Mouse (Mus musculus) frontal cortex, postnatal 10 days (tissue): ENCODE data around the gene Chst11.

ENCODE experiments used
- DNase-seq, 2 experiments: peaks; one replicate each; pipeline ENCODE4 v3.0.0; 2022; ENCODE audit warnings: low spot score in 2 of 2, mixed read lengths in 1 of 2

Gene Chst11

DNA sequence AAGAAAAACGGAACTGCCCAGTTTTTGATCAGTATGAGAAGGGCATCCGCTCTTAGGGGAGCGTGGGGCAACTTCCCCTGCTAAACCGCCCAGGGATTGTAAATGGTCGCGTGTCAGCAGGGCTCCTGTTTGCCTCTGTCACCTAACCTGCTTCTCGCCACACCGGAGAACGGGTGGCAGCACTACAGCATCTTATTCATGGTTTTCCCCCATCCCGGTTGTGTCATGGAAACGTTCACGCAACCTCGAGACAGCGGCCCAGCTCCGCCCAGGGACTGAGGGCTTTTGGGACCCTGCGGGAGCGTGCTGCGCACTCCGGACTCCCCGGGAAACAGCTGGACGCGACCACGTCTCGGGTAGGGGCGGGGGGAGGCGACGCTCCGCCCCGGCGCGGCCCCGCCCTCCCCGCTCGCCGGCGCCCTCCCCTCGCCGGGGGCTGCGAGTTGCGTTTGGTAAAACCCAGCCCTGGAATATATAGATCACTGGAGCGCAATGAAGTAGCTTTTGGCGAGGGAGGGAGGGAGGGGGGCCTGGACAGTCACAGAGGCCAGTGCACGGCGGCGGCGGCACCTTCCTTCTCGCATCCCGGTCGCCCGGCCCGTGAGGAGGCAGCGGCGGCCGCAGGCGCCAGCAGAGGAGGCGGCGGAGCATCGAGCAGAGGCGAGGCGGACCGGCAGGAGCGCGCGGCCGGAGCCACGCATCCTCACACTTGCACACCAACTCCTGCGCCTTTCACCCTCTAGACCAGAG, at the start of gene Chst11:
Chst11 (plus strand) TSS at position 549 of the 750 bp plus-strand sequence.
- DNase-seq = peak; percentile 64 to 82

DNA sequence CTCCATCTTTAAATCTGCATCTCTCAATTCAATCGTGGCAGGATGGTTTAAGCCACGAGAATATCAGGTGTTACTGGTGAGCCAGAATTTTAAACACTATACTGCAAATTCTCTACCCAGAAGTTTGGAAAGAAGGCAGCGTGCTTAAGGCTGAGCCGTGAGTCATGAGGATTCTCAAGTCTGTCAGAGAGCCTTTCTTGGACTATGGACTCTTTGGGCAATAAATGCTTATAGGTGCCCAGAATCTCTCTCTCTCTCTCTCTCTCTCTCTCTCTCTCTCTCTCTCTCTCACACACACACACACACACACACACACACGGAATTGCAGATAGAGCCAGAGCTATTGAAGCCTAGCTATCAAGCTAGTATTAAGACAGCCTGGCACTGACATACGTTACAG, 49.5 kb upstream of the Chst11 start:
- no peak for DNase-seq

DNA sequence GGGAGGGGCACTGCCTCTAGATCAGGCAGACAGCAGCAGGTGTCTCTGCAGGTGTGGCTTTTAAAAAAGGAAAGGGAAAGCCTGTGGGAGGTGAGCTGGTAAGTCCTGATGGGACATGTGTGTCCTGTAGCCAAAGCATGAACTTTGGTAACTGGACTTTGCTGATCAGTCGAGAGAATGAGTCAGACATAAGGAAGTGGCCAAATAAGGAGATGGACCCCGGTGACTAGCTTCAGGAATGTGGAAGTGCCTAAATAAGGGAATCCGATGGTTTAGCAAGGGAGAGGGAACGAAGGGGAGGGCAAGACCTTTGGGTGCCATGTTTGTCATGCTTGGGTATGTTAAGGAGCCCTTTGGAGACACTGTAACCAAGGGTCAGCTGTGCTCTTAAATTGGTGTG, 31.9 kb upstream of the Chst11 start:
- DNase-seq = no peak

DNA sequence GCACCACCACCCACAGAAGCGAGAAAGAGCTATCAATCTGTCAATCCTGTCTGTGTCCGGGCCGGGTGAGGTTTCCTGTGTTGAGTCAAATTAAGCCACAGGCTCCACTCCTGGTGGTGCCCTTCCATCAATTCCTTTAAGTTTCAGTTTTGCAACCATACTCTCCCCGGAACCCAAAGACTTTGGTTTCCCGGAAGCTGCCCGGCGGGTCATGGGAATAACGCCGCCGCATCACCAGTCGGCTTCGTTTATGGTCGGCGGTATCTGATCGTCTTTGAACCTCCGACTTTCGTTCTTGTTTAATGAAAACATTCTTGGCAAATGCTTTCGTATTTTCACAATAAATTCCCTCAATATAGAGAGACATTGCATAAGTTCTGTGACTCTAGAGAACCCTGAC, 30.2 kb upstream of the Chst11 start:
- no peak for DNase-seq

DNA sequence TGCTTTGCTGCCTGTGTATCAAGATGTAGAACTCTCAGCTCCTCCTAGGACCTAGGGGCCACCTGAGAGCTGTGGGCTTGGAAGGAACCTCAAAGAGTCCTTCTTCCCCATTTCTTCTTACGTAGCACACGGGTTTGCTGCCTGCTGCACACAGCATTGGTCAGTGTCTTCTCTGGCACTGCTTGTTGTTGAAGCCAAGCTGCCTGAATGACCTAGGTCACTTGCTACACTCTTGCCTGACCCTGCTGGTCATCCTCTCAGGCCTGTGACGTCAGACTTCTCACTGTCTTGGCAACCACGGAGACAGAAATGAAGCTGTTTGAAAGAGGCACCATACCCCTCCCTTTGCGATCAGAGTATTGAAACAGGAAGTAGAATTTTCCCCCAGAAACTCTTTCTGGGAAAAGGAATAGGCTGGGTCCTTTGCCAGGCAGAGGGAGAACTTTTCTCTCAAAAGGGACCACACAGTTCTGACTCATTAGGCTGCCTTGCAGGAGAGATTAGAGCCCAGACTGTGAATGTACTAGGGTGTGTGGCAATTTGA, 27.0 kb upstream of the Chst11 start:
- no peak for DNase-seq

DNA sequence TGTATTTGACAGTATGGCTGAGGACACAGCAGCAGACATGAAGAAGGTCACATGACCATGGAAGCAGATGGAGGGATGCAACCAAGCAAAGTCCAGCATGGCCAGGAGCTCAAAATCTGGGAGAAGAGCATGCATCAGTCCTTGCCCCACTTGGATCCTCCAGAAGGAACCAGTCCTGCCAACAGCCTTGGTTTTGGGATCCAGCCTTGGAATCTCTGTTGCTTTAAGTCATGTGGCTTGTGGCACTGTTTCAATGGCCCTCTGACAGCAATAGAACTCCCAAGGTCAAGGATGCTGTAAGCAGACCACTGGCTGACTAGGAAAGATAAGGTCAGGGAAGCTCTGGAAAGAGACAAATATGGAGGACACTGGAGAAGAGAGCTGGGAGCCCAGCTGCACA, 26.0 kb upstream of the Chst11 start:
- DNase-seq = no peak

DNA sequence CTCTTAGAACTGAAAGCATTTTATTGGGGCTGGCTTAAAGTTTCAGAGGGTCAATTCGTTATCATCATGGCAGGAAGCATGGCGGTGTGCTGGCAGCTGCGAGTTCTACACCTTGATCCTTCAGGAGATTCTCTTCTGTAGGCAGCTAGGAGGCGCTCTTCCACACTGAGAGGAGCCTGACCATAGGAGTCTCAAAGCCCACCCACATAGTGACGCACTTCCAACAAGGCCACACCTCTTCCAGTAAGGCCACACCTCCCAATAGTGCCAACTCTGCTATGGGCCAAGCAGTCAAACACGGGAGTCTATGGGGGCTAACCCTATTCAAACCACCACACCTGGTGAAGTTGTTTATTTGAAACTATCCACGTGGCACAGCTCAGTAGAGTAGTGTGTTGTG, 24.0 kb upstream of the Chst11 start:
- DNase-seq = no peak

DNA sequence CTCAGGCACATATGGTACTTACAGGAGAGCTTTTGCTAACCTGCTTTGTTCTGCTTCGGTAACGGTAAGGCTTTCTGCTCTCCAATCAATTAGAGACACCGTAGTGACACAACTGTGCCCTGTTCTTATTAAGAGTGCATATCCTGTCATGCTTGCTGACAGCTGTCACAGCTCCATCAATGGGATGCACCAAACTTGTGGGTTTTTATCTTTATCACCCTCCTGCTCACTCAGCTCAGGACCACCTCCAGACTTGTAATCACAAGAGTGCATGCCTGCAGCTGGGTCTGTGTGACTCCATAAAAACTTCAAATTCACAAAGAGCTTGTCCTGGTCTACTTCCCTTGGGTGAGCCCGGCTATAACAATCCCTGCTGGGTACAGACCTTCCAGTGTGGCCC, 23.3 kb upstream of the Chst11 start:
- DNase-seq = no peak

DNA sequence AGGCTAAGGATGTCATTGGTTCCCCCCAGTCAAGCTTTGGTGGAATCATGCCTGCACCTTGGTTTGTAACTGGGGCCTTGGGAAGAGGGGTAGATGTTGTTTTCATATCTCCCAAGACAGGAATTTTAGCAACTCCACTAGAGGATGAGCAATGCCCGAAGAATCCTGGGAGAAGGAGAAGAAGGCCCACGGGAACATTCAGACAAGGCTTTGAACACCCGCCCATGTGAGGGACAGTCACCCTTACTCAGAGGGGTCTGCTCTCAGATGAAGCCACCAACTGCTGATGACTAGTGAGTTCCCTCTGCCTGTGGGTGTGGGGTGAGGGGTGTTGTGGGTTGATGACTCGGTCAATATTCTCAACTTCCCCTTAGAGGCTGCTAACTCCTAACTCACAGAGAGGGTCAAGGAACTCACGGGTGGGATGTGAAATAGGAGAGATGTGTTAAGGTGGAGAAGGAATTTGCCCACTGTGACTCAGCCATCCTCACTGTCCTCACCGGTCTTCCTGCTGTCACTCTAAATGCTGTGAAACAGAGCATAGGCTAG, 22.8 kb upstream of the Chst11 start:
- DNase-seq = no peak

DNA sequence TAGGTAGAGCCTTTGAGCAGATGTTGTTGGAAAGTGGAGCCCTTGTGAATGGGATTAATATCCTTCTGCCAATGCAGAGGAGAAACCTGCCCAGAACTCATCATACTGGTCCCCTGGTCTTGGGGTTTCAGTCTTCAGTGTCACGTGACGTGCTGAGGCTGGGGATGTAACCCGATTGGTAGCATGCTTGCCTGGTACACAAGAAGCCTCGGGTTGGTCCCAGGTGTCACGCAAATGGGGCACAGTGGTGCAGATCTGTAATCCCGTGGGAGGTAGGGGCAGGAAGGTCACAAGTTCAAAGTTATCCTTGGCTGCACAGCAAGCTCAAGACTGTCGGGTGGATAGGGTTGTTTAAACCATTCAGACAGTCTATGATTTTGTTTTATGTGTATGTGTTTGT, 20.8 kb upstream of the Chst11 start:
- no peak for DNase-seq

DNA sequence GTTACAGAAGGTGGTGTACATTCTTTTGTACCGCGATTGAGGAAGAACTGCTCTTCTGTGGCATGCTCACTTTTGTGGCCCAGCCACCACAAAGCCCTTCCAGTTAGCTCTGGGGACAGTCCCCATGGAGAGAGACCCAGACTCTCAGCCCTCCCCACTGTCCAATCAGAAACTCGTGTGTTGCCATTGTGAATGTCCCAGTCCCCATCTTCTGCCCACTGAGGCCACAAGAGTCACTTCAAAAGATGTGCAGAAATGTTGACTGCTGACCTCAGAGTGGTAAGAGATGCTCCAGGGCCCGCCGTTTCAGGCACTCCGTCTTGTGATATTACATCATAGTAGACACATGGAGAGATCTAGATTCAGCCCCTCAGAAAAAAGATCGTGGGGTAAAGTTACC, 18.6 kb upstream of the Chst11 start:
- DNase-seq = no peak

DNA sequence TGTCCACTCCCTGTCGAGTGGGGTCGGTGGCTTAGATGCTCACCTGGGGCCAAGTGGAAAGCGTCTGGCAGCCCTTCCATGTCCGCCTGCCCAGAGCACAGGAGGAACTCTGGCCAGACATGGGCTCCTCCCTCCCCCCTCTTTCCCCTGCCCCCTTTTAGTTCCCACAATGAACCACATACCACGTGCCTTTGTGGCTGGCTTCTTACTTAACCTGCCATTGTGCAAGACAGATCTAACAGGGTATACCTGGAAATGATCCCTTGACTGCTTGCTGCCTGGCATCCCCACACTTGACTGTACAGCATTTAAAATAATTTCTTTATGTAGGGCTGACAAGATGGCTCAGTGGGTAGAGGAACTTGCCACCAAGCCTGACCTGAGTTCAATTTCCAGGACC, 15.7 kb upstream of the Chst11 start:
- no peak for DNase-seq

DNA sequence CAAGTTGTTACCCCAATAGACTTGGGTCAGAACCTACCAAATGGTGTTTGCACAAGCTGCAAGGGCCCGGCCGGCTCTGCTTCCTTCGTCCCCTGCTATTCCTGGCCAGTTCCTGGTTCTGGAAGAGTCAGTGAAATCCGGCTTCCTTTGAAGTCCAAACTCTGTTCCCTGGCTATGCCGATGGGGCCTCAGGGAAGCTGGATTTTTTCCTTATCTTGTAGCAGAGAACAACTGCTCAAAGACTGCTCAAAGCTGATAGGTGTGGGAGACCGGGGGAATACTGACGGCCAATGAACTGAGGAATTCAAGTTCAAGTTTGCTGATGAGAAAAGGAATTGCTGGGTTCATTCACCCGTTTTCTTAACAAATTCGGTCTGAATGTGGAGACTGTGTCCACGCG, 13.7 kb upstream of the Chst11 start:
- no peak for DNase-seq

DNA sequence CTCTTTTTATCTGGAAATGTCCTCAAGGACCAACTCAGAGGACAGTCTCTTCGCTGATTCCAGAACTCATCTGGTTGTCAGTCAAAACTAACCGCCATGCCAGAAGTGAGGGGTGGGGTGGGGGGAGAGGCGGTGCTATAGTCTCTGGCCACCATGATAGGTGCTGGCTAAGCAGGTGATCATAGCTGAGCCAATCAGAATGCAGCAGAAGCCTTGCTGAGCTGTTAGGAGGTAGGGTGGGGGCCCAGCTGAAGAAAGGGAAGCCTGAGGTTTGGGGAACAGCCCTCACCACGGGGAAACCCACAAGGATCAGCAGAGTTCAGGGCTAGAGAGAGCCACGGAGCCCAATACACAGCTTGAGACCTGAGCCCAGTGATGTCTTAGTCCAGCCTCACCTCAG, 11.1 kb upstream of the Chst11 start:
- no peak for DNase-seq

DNA sequence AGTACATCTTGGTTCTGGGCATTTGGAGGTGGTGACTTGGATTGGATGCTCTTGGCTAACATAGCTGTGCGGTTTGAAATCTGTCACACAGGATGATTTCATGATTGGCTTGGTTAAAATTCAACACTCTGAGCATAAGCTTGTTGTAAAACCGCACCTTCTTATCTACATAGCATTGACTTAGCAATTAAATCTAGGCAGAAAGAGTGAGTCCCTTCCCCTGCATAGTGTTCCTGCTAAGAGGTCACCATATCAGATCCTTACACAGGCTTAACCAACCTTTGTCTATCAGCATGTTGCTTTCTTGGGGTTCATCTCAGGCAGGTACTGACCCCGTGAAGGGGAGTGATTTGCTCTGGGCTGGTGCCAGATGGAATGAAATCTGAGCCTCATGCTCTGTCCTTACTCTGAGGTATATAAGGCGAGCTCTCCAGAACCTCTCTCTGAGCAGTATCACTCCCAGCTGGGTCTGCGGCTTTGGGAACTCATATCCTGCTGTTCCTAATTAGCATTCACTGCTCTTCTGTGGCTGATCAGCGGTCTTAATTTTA, 10.6 kb upstream of the Chst11 start:
- DNase-seq = no peak

DNA sequence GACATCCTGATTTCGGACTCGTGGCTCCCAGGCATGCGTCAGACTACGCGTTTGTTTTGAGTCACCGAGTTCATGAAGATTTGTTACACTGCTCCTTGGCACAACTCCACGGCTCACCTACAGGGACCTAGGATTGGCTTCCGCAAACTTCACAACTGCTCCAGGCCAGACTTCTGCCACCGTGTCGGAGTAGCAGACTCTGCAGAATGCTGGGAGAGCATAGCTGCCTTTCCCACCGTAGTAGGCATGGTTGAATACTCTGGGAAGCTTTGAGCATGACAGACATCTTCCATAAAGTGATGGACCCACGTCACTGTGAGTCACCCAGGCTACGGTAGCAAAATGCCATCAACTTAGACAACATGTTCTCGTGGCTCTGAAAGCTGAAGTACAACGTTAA, 9.5 kb upstream of the Chst11 start:
- no peak for DNase-seq

DNA sequence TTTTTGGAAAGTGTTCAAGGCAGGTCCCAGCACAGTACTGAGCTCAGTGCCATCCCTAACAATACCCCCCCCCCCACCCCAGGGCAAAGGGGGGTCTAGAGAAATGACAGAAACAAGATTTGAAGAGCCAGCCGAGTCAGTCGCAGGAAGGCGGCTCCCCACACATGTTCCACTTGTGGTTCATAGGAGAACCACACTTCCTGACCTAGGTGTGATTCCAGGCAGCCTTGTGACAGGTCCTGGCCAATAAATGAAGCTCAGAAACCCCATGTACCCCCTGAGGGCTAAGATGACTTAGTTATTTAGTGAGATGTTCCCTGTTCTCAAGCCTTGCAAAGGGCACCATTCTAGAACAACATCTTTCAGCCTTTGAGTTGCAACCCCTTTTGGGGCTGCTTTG, 3.0 kb upstream of the Chst11 start:
- DNase-seq = no peak

DNA sequence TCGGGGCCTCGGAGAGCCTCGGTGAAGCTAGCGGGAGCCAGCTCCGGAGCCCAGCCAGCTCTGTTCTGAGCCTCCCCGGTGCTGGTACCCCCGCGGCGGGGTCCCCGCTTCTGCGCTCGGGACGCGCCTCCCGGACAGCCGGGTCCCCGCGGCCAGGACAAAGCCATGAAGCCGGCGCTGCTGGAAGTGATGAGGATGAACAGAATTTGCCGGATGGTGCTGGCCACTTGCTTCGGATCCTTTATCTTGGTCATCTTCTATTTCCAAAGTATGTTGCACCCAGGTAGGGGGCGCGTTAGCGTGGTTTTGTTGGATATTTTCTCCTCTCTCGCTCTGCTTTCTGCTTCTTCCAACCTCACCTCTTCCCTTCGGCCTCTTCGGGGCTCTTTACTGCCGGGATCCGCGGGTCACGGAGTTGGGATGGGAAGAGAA, 418 bp downstream of the Chst11 start:
- DNase-seq = peak in 1 of 2 experiments; percentile 62

DNA sequence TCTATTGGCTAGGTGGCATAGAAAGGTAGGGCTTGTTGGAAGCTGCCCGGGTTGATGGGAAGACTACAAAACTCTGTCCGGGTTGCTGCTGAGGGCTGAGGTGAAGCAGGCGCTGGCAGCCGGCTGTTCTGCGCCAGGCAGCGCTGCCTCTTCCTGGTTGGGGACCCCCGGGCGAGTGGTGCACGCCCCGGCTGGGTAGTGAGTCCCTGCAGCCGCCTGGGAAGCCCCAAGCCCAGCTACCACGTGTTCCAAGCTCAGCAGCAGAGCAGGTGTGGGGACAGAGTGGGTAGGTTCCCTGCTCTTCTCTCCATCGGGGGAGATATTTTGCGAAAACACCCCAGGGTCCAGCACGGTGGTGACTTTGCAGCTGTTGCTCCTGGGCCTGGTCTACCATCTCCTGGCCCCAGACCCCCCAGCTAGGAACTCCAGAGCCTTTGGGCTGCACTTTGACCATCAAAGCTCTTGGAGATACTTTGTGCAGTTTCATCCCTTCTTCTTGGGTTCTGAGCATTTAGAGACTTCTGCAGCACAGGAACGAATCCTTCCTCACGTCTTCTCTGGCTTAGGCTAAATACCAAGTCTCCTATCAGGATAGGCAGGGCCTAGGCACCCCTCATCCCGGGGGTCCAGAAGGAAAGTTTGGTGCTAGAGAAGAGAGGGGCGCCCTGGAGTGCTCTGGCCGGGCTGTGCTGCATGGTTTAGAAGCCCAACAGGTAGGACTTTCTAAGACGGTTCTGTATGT, 1.1 kb downstream of the Chst11 start:
- peak in 1 of 2 experiments; percentile 29 for DNase-seq

DNA sequence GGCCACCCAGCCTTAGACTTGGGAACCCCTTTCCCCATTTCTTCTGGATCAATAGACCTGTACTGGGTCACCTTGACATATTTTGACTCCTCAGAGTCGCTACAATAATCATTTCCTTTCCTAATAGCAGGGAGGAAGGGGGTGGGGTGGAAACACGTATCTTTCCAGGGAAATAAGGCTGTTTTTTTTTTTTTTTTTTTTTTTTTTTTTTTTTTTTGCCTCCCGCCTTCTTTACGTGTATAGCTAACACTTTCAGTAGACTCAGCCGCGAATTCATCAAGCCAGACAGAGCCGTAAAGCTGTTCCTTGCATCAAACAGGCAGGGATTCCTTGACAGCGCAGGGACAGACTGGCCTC, 1.7 kb downstream of the Chst11 start:
- DNase-seq = no peak

DNA sequence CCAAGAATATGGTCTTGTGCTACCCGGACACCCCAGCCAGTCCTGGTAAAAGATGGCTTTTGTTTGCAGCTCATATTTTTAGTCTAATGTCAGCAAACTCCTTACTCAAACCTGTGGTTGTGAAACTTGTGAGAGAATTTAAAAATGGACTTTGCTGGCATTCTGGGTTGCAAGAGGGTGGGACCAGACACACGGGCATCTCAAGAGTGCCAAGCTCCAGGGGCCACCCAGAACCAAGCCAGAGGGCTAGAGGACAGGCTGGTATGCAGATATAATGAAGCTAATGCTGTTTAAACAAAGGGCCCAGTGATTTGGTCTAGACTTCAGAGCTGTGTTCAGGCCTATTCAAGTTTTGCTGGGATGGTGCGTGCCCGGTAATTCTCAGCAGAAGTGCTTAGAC, 2.1 kb downstream of the Chst11 start:
- DNase-seq = no peak

DNA sequence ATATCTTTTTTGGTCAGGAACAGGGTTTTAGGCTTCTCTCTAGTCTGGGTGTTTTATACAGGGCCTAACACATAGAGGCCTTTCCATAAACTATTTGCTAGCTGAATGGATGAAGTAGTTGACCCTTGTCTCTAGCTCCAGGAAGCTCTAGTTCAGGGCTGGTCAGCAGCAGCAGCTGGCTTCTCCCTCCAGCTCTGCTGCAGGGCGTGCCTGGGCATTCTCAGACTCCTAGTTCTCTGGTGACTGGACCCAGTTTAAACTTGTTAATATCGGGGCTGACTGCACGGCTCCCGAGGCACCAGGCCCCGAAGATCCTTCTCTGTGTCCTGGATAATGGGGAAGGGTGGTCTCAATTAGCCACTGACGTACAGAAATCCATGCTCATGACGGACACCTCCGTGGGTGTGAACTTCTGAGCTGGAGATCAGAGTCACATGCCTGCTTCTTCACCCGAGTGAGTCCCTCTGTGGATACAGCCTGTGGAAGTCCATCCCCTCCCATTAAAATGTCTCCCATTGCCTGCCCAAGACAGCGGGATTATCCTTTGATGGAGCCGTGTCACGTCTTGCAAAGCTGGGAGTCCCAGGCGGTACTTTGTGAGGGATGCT, 4.2 kb downstream of the Chst11 start:
- DNase-seq = no peak
